ENCODE assay signal across 8 mouse cellular contexts in the genomic region with DNA sequence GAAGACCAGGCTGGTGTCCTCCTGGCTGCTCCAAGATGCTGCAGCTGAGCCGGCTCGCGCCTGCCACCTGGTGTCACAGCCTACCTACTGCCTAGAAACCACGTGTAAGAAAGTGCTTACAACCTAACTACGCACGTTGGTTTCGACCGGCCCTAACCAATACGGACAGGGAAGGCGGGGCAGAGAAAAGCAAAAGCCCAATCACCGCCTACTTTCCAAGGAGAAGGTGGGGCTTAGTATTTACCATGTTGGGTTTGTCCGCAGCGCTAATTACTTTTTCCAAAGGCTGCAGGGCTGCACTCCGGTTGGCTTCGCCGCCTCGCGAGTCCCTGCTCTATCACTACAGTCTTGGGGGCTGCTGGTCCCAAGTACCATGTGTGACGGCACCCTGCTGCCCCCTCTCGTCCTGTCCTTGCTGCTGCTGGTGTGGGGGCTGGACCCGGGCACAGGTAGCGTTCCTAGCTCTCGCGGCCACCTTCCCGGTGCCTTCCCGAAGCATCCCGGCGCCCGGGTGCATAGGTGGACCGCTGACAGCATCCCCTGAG. TPM values are rescaled to one million over a fixed set of nuclear protein-coding genes. Genes with fewer than 3 reads are reported as not detected.
DNase-seq lines count a peak whose midpoint lies in the region; ATAC-seq lines count a peak whose summit lies in the region.

Gene Adamts17 (plus strand): TSS at position 273 of the 545 bp plus-strand sequence.

- H3K9me3 ChIP-seq in forebrain, embryonic 12.5 days: no peaks in the 10 kb centered on the region
- H3K9me3 ChIP-seq in heart, embryonic 16.5 days (replicated peaks; ENCODE audit: control insufficient read depth, low read length): no peaks in the 10 kb centered on the region
- no peaks in the 10 kb centered on the region for H3K9me3 ChIP-seq in liver, embryonic 13.5 days (replicated peaks)
- H3K9me3 ChIP-seq in stomach, embryonic 15.5 days: no peaks in the 10 kb centered on the region

- H3K9ac ChIP-seq in forebrain, embryonic 12.5 days: peak within 1 kb of the TSS; percentile 53
- H3K9ac ChIP-seq in heart, embryonic 16.5 days (ENCODE audit: low read length): peak within 1 kb of the TSS; percentile 66
- H3K9ac ChIP-seq in liver, embryonic 13.5 days: peak within 1 kb of the TSS; percentile 8; the same call in 1 of the 2 replicates
- H3K9ac ChIP-seq in stomach, embryonic 15.5 days: peak within 1 kb of the TSS; percentile 4

- peaks cover 12% of the 10 kb centered on the region; the same call in 1 of the 2 replicates for H3K4me1 ChIP-seq in forebrain, embryonic 12.5 days
- H3K4me1 ChIP-seq in heart, embryonic 16.5 days (ENCODE audit: control insufficient read depth, insufficient read depth, low read length): peaks cover 17% of the 10 kb centered on the region
- peaks cover 10% of the 10 kb centered on the region for H3K4me1 ChIP-seq in liver, embryonic 13.5 days (replicated peaks)
- peaks cover 26% of the 10 kb centered on the region for H3K4me1 ChIP-seq in stomach, embryonic 15.5 days

- H3K27me3 ChIP-seq in forebrain, embryonic 12.5 days: peaks cover 44% of the 10 kb centered on the region
- H3K27me3 ChIP-seq in heart, embryonic 16.5 days (ENCODE audit: control insufficient read depth, insufficient read depth, low read length): no peaks in the 10 kb centered on the region
- H3K27me3 ChIP-seq in liver, embryonic 13.5 days: peaks cover 43% of the 10 kb centered on the region
- H3K27me3 ChIP-seq in stomach, embryonic 15.5 days (replicated peaks): no peaks in the 10 kb centered on the region

- peak within 1 kb of the TSS; percentile 53 for H3K4me3 ChIP-seq in forebrain, embryonic 12.5 days (replicated peaks)
- peak within 1 kb of the TSS; percentile 63 for H3K4me3 ChIP-seq in heart, embryonic 16.5 days (ENCODE audit: low read length)
- peak within 1 kb of the TSS; percentile 54 for H3K4me3 ChIP-seq in liver, embryonic 13.5 days (replicated peaks)
- peak within 1 kb of the TSS; percentile 56 for H3K4me3 ChIP-seq in stomach, embryonic 15.5 days (replicated peaks)

- peak; percentile 98 for ATAC-seq in forebrain, embryonic 12.5 days (ENCODE audit: low FRiP score)
- ATAC-seq in heart, embryonic 16.5 days (replicated peaks; ENCODE audit: extremely low read depth, insufficient read depth, low FRiP score): peak; percentile 96
- peak; percentile 92 for ATAC-seq in liver, embryonic 13.5 days (ENCODE audit: low read depth)
- ATAC-seq in stomach, embryonic 15.5 days (ENCODE audit: insufficient read depth, low FRiP score, low read depth): peak; percentile 95

- H3K36me3 ChIP-seq in forebrain, embryonic 12.5 days (replicated peaks): no peaks in the 10 kb centered on the region
- H3K36me3 ChIP-seq in heart, embryonic 16.5 days (ENCODE audit: control insufficient read depth, insufficient read depth): no peaks in the 10 kb centered on the region
- H3K36me3 ChIP-seq in liver, embryonic 13.5 days: no peaks in the 10 kb centered on the region
- H3K36me3 ChIP-seq in stomach, embryonic 15.5 days: no peaks in the 10 kb centered on the region

- H3K4me2 ChIP-seq in forebrain, embryonic 12.5 days: peak within 1 kb of the TSS; percentile 100
- peak within 1 kb of the TSS; percentile 78 for H3K4me2 ChIP-seq in heart, embryonic 16.5 days (ENCODE audit: low read depth, low read length)
- peak within 1 kb of the TSS; percentile 82 for H3K4me2 ChIP-seq in liver, embryonic 13.5 days
- peak within 1 kb of the TSS; percentile 97 for H3K4me2 ChIP-seq in stomach, embryonic 15.5 days

- no peak within 1 kb of the TSS for H3K27ac ChIP-seq in forebrain, embryonic 12.5 days
- H3K27ac ChIP-seq in heart, embryonic 16.5 days (ENCODE audit: low read length): no peak within 1 kb of the TSS
- H3K27ac ChIP-seq in liver, embryonic 13.5 days: no peak within 1 kb of the TSS
- peak within 1 kb of the TSS; percentile 72 for H3K27ac ChIP-seq in stomach, embryonic 15.5 days

- peak; percentile 83 to 89 for DNase-seq in CD8-positive naive resting alpha-beta T cell, adult 2 months (ENCODE audit: low read depth in 2 of 2, low spot score in 2 of 2)
- DNase-seq in c-Kit-positive CD71-negative TER-119-negative erythroid progenitor cells, embryonic 14.5 days (ENCODE audit: low read depth): peak; percentile 86
- DNase-seq in kidney, postnatal 25 days: peak; percentile 94 to 95
- DNase-seq in liver, embryonic 13.5 days: peak; percentile 69
- DNase-seq in neural tube, embryonic 10.5 days (ENCODE audit: extremely low spot score, low spot score): peak; percentile 85

- under 1% methylated on average over 30 of the region's 30 CpGs for WGBS in forebrain, embryonic 12.5 days
- under 1% methylated on average over 30 of the region's 30 CpGs for WGBS in heart, embryonic 16.5 days
- under 1% methylated on average over 30 of the region's 30 CpGs for WGBS in liver, embryonic 13.5 days (ENCODE audit: insufficient replicate concordance)
- WGBS in stomach, embryonic 15.5 days: under 1% methylated on average over 30 of the region's 30 CpGs

RNA-seq across cellular contexts. Expression of gene Adamts17, which starts in this region (rescaled TPM):
- polyA plus RNA-seq in forebrain, embryonic 12.5 days (2016; fragmentation: Nextera tagmentation; extraction: Ambion mirVana): 1.6 and 2.1 TPM in 2 replicates
- 4.7 and 5.5 TPM in 2 replicates for polyA plus RNA-seq in heart, embryonic 16.5 days (2015; fragmentation: Nextera tagmentation; extraction: Ambion mirVana)
- polyA plus RNA-seq in liver, embryonic 13.5 days (2015; fragmentation: Nextera tagmentation; extraction: Ambion mirVana): 0.20 and 0.33 TPM in 2 replicates
- 5.2 and 5.6 TPM in 2 replicates for polyA plus RNA-seq in stomach, embryonic 15.5 days (2015; fragmentation: Nextera tagmentation; extraction: Ambion mirVana)

Comparison
In these comparisons a context has a peak if more than half of its experiments do, and no peak if none do; other contexts are left out.
1. Peak in DNase-seq, ATAC-seq, H3K4me3 ChIP-seq, H3K9ac ChIP-seq and H3K4me2 ChIP-seq in liver, embryonic 13.5 days; RNA of the gene not detected or under 1 TPM.
2. H3K9ac ChIP-seq: peak in every context shown above with its lines; median percentile 66 in heart, embryonic 16.5 days; 53 in forebrain, embryonic 12.5 days; 8 in liver, embryonic 13.5 days; 4 in stomach, embryonic 15.5 days.